Comparison of ENCODE assay signal across 10 mouse cellular contexts in genomic region chr11:12231481-12232035, GRCm38 (mm10).
DNase-seq lines count a peak whose midpoint lies in the region; ATAC-seq lines count a peak whose summit lies in the region.
"Had no signal": no experiment of that assay in that cellular context is flagged by ENCODE, and none has a peak within 500 bp of the region (broad histone marks: within the 10 kb centered on the region; RNA-seq: fewer than 3 reads in every experiment).

No protein-coding gene starts in this region.

- no peak overlapping the region for H3K4me2 ChIP-seq in forebrain, embryonic 13.5 days
- H3K4me2 ChIP-seq in heart, embryonic 12.5 days: no peak overlapping the region
- H3K4me2 ChIP-seq: limb, embryonic 15.5 days; stomach, embryonic 15.5 days had no signal

- H3K4me3 ChIP-seq in forebrain, embryonic 13.5 days: no peak overlapping the region
- no peak overlapping the region for H3K4me3 ChIP-seq in forebrain, embryonic 10.5 days
- no peak overlapping the region for H3K4me3 ChIP-seq in heart, embryonic 12.5 days
- H3K4me3 ChIP-seq: limb, embryonic 15.5 days; stomach, embryonic 15.5 days had no signal

- no peak overlapping the region for H3K27ac ChIP-seq in forebrain, embryonic 13.5 days
- no peak overlapping the region for H3K27ac ChIP-seq in forebrain, embryonic 10.5 days
- H3K27ac ChIP-seq in heart, embryonic 12.5 days (ENCODE audit: poor library complexity, severe bottlenecking): no peak overlapping the region
- H3K27ac ChIP-seq: limb, embryonic 15.5 days; stomach, embryonic 15.5 days had no signal

- H3K9ac ChIP-seq in forebrain, embryonic 13.5 days: no peak overlapping the region
- H3K9ac ChIP-seq in heart, embryonic 12.5 days: no peak overlapping the region
- H3K9ac ChIP-seq: limb, embryonic 15.5 days; stomach, embryonic 15.5 days had no signal

- no peak for DNase-seq in forebrain, embryonic 10.5 days (ENCODE audit: extremely low spot score, low spot score)
- peak; percentile 95 to 97 for DNase-seq in cerebellum, postnatal 10 days
- peak; percentile 82 to 85 for DNase-seq in layer of hippocampus, adult 8-10 months (ENCODE audit: low spot score in 2 of 2)
- DNase-seq in lung, postnatal 36 days: peak; percentile 85
- DNase-seq in urinary bladder, postnatal 14 days (ENCODE audit: low spot score): peak; percentile 60

- H3K36me3 ChIP-seq in forebrain, embryonic 13.5 days (ENCODE audit: poor library complexity, severe bottlenecking): no peaks in the 10 kb centered on the region
- H3K36me3 ChIP-seq in forebrain, embryonic 10.5 days (replicated peaks): no peaks in the 10 kb centered on the region
- no peaks in the 10 kb centered on the region for H3K36me3 ChIP-seq in heart, embryonic 12.5 days
- H3K36me3 ChIP-seq: limb, embryonic 15.5 days; stomach, embryonic 15.5 days had no signal

- H3K4me1 ChIP-seq in forebrain, embryonic 13.5 days: peaks cover 17% of the 10 kb centered on the region
- H3K4me1 ChIP-seq in forebrain, embryonic 10.5 days: no peaks in the 10 kb centered on the region
- peaks cover 20% of the 10 kb centered on the region for H3K4me1 ChIP-seq in heart, embryonic 12.5 days (replicated peaks)
- H3K4me1 ChIP-seq: stomach, embryonic 15.5 days had no signal

- 50% methylated on average over 6 of the region's 6 CpGs for WGBS in forebrain, embryonic 13.5 days
- WGBS in forebrain, embryonic 10.5 days: 77% methylated on average over 6 of the region's 6 CpGs
- WGBS in heart, embryonic 12.5 days: 75% methylated on average over 6 of the region's 6 CpGs

- H3K9me3 ChIP-seq in forebrain, embryonic 13.5 days (replicated peaks): no peaks in the 10 kb centered on the region
- no peaks in the 10 kb centered on the region for H3K9me3 ChIP-seq in forebrain, embryonic 10.5 days
- no peaks in the 10 kb centered on the region for H3K9me3 ChIP-seq in heart, embryonic 12.5 days (replicated peaks)
- H3K9me3 ChIP-seq: limb, embryonic 15.5 days; stomach, embryonic 15.5 days had no signal

- ATAC-seq in forebrain, embryonic 13.5 days: peak; percentile 87
- ATAC-seq in heart, embryonic 12.5 days (ENCODE audit: insufficient number of reproducible peaks, low FRiP score): peak; percentile 37; the same call in 1 of the 2 replicates
- ATAC-seq in megakaryocyte progenitor cell, adult 5-6 weeks (replicated peaks; ENCODE audit: poor library complexity): no peak

- peaks cover 9% of the 10 kb centered on the region for H3K27me3 ChIP-seq in forebrain, embryonic 13.5 days
- no peaks in the 10 kb centered on the region for H3K27me3 ChIP-seq in forebrain, embryonic 10.5 days (ENCODE audit: poor library complexity, severe bottlenecking)
- H3K27me3 ChIP-seq in heart, embryonic 12.5 days (replicated peaks): no peaks in the 10 kb centered on the region
- H3K27me3 ChIP-seq: limb, embryonic 15.5 days had no signal
